Mouse (Mus musculus) small intestine, adult 2 months (tissue): Measurements from ENCODE around the gene Stat6.

Experiments used
- CTCF ChIP-seq: fragments of 200-500 bp; IDR thresholded peaks from 2 replicates; pipeline ENCODE4 v1.5.1; 2012; ENCODE audit warnings: low read depth, mild to moderate bottlenecking, control low read depth, inconsistent platforms, low read length, moderate library complexity, mixed read lengths; ENCODE audit not compliant: insufficient replicate concordance, insufficient read length; ENCODE audit errors: extremely low read depth
- POLR2A ChIP-seq: fragments of 200-500 bp; IDR thresholded peaks from 2 replicates; pipeline ENCODE4 v1.6.1; 2012; ENCODE audit warnings: low read depth, mild to moderate bottlenecking, control low read depth, inconsistent platforms, low read length, moderate library complexity

- TF ChIP-seq CTCF = no peak
- no peak for TF ChIP-seq POLR2A
Observed at GRCm38 (mm10) chr10:127661291-127661914, 18.6 kb downstream of the Stat6 start.
